Mouse (Mus musculus): ENCODE measurements around the gene B3galnt1. TPM values are rescaled to one million over a fixed set of nuclear protein-coding genes. Genes with fewer than 3 reads are reported as not detected.

Gene B3galnt1
- total RNA-seq, 2 experiments from 2014 or later, result 42.0 to 43.9 TPM

- Histone ChIP-seq H3K4me3 (no peak overlapping the region), H3K27ac (peak overlapping the region; percentile 24)
- no peak for DNase-seq (ENCODE audit: low spot score in 2 of 2)
- no peak for TF ChIP-seq CTCF (conservative IDR thresholded peaks at IDR 0.05)
Observed at GRCm38 (mm10) chr3:69525072-69525529, 73.7 kb downstream of the B3galnt1 start.

- TF ChIP-seq CTCF (conservative IDR thresholded peaks at IDR 0.05), result no peak
- Histone ChIP-seq H3K27ac (peak overlapping the region; percentile 24), H3K4me3 (no peak overlapping the region)
- DNase-seq (ENCODE audit: low spot score in 2 of 2), result no peak
Observed at GRCm38 (mm10) chr3:69524356-69525071, 74.2 kb downstream of the B3galnt1 start.

Other genes with a start within 250 kb of the B3galnt1 start
- 10 to 100 TPM; 45.0 to 50.0 TPM for gene Nmd3, start 123.0 kb upstream of the B3galnt1 start, total RNA-seq (2021)